Mouse (Mus musculus) G1E (cell line): ENCODE measurements at regions not wholly inside any gene's neighbourhood (a gene's known extent, or its start where the extent isn't known, plus 50 kb on each side); places are given as distances from the start of the nearest gene placed in this dataset.

Source experiments
- CTCF ChIP-seq: IDR thresholded peaks from 2 replicates; pipeline ENCODE4 v1.5.1; 2012; ENCODE audit warnings: low read depth, low read length, inconsistent platforms, mixed read lengths
- GATA1 ChIP-seq: IDR thresholded peaks from 2 replicates; pipeline ENCODE4 v1.6.1; 2012; ENCODE audit warnings: borderline replicate concordance, low read length, inconsistent platforms, mixed read lengths

- TF ChIP-seq CTCF: no peak
- TF ChIP-seq GATA1: no peak
Measured at GRCm38 (mm10) chrX:77360551-77360950, 150.3 kb upstream of the Tbl1x start.
